Mouse (Mus musculus) testis, adult 2 months (tissue): ENCODE measurements at regions not wholly inside any gene's neighbourhood (a gene's known extent, or its start where the extent isn't known, plus 50 kb on each side); places are given as distances from the start of the nearest gene placed in this dataset.

Source experiments
- CTCF ChIP-seq: fragments of 200-500 bp; IDR thresholded peaks from 2 replicates; pipeline ENCODE4 v1.5.1; 2012; ENCODE audit warnings: low read depth, mild to moderate bottlenecking, inconsistent platforms, low read length, moderate library complexity; ENCODE audit not compliant: control insufficient read depth, insufficient read depth, insufficient replicate concordance
- POLR2A ChIP-seq: fragments of 200-500 bp; IDR thresholded peaks from 2 replicates; pipeline ENCODE4 v1.6.1; 2012; ENCODE audit warnings: low read depth, mild to moderate bottlenecking, inconsistent platforms, low read length, moderate library complexity; ENCODE audit not compliant: control insufficient read depth

GRCm38 (mm10) chr8:126774816-126775215, 170.8 kb downstream of the Tomm20 start:
- no peak for TF ChIP-seq POLR2A
- no peak for TF ChIP-seq CTCF
